Mouse (Mus musculus): ENCODE data around the gene Ehf. TPM values are rescaled to one million over a fixed set of nuclear protein-coding genes. Genes with fewer than 3 reads are reported as not detected.

The Ehf gene
- polyA plus RNA-seq, 1 experiment from 2014 or later = 5.0 TPM

GRCm38 (mm10) chr2:103293214-103293613, 9.9 kb downstream of the Ehf start:
- Histone ChIP-seq H3K9me3 (no peaks in the 10 kb centered on the region), H3K9ac (no peak overlapping the region), H3K4me3 (no peak overlapping the region), H3K27ac (no peak overlapping the region), H3K36me3 (no peaks in the 10 kb centered on the region), H3K27me3 (no peaks in the 10 kb centered on the region), H3K4me2 (no peak overlapping the region), H3K4me1 (peaks cover 19% of the 10 kb centered on the region)
- 38% methylated on average over 3 of the region's 3 CpGs for WGBS
- ATAC-seq (ENCODE audit: borderline replicate concordance, extremely low read depth, low FRiP score, low TSS enrichment) = no peak

GRCm38 (mm10) chr2:103290705-103291269, 12.3 kb downstream of the Ehf start:
- H3K4me3 ChIP-seq = no peak overlapping the region
- H3K36me3 ChIP-seq = no peaks in the 10 kb centered on the region
- no peak for ATAC-seq (ENCODE audit: borderline replicate concordance, extremely low read depth, low FRiP score, low TSS enrichment)
- no peak overlapping the region for H3K27ac ChIP-seq
- H3K9me3 ChIP-seq = no peaks in the 10 kb centered on the region
- WGBS = 59% methylated on average over 2 of the region's 2 CpGs
- H3K27me3 ChIP-seq = no peaks in the 10 kb centered on the region
- H3K9ac ChIP-seq = no peak overlapping the region
- no peak overlapping the region for H3K4me2 ChIP-seq
- H3K4me1 ChIP-seq = peaks cover 23% of the 10 kb centered on the region

- Histone ChIP-seq H3K27me3 (no peaks in the 10 kb centered on the region), H3K9me3 (no peaks in the 10 kb centered on the region), H3K27ac (no peak overlapping the region), H3K36me3 (no peaks in the 10 kb centered on the region), H3K9ac (no peak overlapping the region), H3K4me3 (no peak overlapping the region), H3K4me1 (peaks cover 24% of the 10 kb centered on the region), H3K4me2 (no peak overlapping the region)
- no peak for ATAC-seq (ENCODE audit: borderline replicate concordance, extremely low read depth, low FRiP score, low TSS enrichment)
- 86% methylated on average over 3 of the region's 3 CpGs for WGBS
These were observed 12.9 kb downstream of the Ehf start for GRCm38 (mm10) chr2:103290167-103290566.

GRCm38 (mm10) chr2:103289407-103289950, 13.6 kb downstream of the Ehf start:
- Histone ChIP-seq H3K27me3 (no peaks in the 10 kb centered on the region), H3K9me3 (no peaks in the 10 kb centered on the region), H3K4me3 (no peak overlapping the region), H3K4me1 (peaks cover 27% of the 10 kb centered on the region), H3K36me3 (no peaks in the 10 kb centered on the region), H3K27ac (0 out of 2 replicates have a peak overlapping the region, but pooled peaks have one; percentile 1), H3K4me2 (no peak overlapping the region), H3K9ac (no peak overlapping the region)
- no peak for ATAC-seq (ENCODE audit: borderline replicate concordance, extremely low read depth, low FRiP score, low TSS enrichment)
- WGBS = 52% methylated on average over 7 of the region's 7 CpGs

GRCm38 (mm10) chr2:103287716-103288115, 15.4 kb downstream of the Ehf start:
- Histone ChIP-seq H3K27ac (no peak overlapping the region), H3K9ac (no peak overlapping the region), H3K27me3 (no peaks in the 10 kb centered on the region), H3K4me2 (no peak overlapping the region), H3K36me3 (no peaks in the 10 kb centered on the region), H3K9me3 (no peaks in the 10 kb centered on the region), H3K4me1 (peaks cover 26% of the 10 kb centered on the region), H3K4me3 (no peak overlapping the region)
- whole genome bisulfite sequencing = 85% methylated on average over 5 of the region's 5 CpGs
- ATAC-seq (ENCODE audit: borderline replicate concordance, extremely low read depth, low FRiP score, low TSS enrichment) = no peak

- peak overlapping the region; percentile 91 for H3K27ac ChIP-seq
- H3K9me3 ChIP-seq = no peaks in the 10 kb centered on the region
- no peak overlapping the region for H3K4me3 ChIP-seq
- no peaks in the 10 kb centered on the region for H3K36me3 ChIP-seq
- no peaks in the 10 kb centered on the region for H3K27me3 ChIP-seq
- ATAC-seq (ENCODE audit: borderline replicate concordance, extremely low read depth, low FRiP score, low TSS enrichment) = peak; percentile 70; the same call in 1 of the 2 replicates
- WGBS = 26% methylated on average over 2 of the region's 2 CpGs
- H3K4me2 ChIP-seq = no peak overlapping the region
- H3K4me1 ChIP-seq = peaks cover 38% of the 10 kb centered on the region
- H3K9ac ChIP-seq = 0 out of 2 replicates have a peak overlapping the region, but pooled peaks have one; percentile 16
These were observed 17.5 kb downstream of the Ehf start for GRCm38 (mm10) chr2:103285561-103285960.

- Histone ChIP-seq H3K27me3 (no peaks in the 10 kb centered on the region), H3K4me1 (peaks cover 32% of the 10 kb centered on the region), H3K4me3 (no peak overlapping the region), H3K36me3 (no peaks in the 10 kb centered on the region), H3K27ac (peak overlapping the region; percentile 91), H3K9me3 (no peaks in the 10 kb centered on the region), H3K9ac (no peak overlapping the region), H3K4me2 (no peak overlapping the region)
- ATAC-seq (ENCODE audit: borderline replicate concordance, extremely low read depth, low FRiP score, low TSS enrichment) = no peak
- 39% methylated on average over 8 of the region's 8 CpGs for WGBS
These were observed 19.3 kb downstream of the Ehf start for GRCm38 (mm10) chr2:103283730-103284129.

GRCm38 (mm10) chr2:103282184-103282750, 20.8 kb downstream of the Ehf start:
- no peak overlapping the region for H3K4me2 ChIP-seq
- ATAC-seq (ENCODE audit: borderline replicate concordance, extremely low read depth, low FRiP score, low TSS enrichment) = no peak
- peak overlapping the region; percentile 41 for H3K27ac ChIP-seq

GRCm38 (mm10) chr2:103279927-103280326, 23.2 kb downstream of the Ehf start:
- WGBS = 83% methylated on average over 1 of the region's 1 CpGs
- no peaks in the 10 kb centered on the region for H3K9me3 ChIP-seq
- H3K9ac ChIP-seq = no peak overlapping the region
- no peak overlapping the region for H3K4me3 ChIP-seq
- H3K4me2 ChIP-seq = no peak overlapping the region
- peaks cover 25% of the 10 kb centered on the region for H3K4me1 ChIP-seq
- no peaks in the 10 kb centered on the region for H3K36me3 ChIP-seq
- H3K27ac ChIP-seq = no peak overlapping the region
- H3K27me3 ChIP-seq = no peaks in the 10 kb centered on the region
- ATAC-seq (ENCODE audit: borderline replicate concordance, extremely low read depth, low FRiP score, low TSS enrichment) = no peak

More at GRCm38 (mm10) chr2:103282184-103282750, 20.8 kb downstream of the Ehf start:
- Histone ChIP-seq H3K9ac (no peak overlapping the region), H3K36me3 (no peaks in the 10 kb centered on the region), H3K9me3 (no peaks in the 10 kb centered on the region), H3K27me3 (no peaks in the 10 kb centered on the region), H3K4me3 (no peak overlapping the region), H3K4me1 (peaks cover 32% of the 10 kb centered on the region)
- WGBS = 28% methylated on average over 8 of the region's 8 CpGs

GRCm38 (mm10) chr2:103278476-103278875, 24.6 kb downstream of the Ehf start:
- Histone ChIP-seq H3K36me3 (no peaks in the 10 kb centered on the region), H3K27me3 (no peaks in the 10 kb centered on the region), H3K9me3 (no peaks in the 10 kb centered on the region), H3K4me1 (peaks cover 13% of the 10 kb centered on the region), H3K4me2 (no peak overlapping the region), H3K27ac (no peak overlapping the region), H3K4me3 (no peak overlapping the region), H3K9ac (no peak overlapping the region)
- no peak for ATAC-seq (ENCODE audit: borderline replicate concordance, extremely low read depth, low FRiP score, low TSS enrichment)
- WGBS = 50% methylated on average over 1 of the region's 1 CpGs

GRCm38 (mm10) chr2:103277794-103278193, 25.3 kb downstream of the Ehf start:
- no peaks in the 10 kb centered on the region for H3K36me3 ChIP-seq
- H3K4me2 ChIP-seq = no peak overlapping the region
- no peaks in the 10 kb centered on the region for H3K27me3 ChIP-seq
- no peak overlapping the region for H3K4me3 ChIP-seq
- peaks cover 13% of the 10 kb centered on the region for H3K4me1 ChIP-seq
- no peak overlapping the region for H3K9ac ChIP-seq
- WGBS = 25% methylated on average over 1 of the region's 1 CpGs
- no peaks in the 10 kb centered on the region for H3K9me3 ChIP-seq
- no peak for ATAC-seq (ENCODE audit: borderline replicate concordance, extremely low read depth, low FRiP score, low TSS enrichment)
- H3K27ac ChIP-seq = no peak overlapping the region

GRCm38 (mm10) chr2:103275316-103275960, 27.6 kb downstream of the Ehf start:
- H3K4me1 ChIP-seq = no peaks in the 10 kb centered on the region
- 81% methylated on average over 6 of the region's 6 CpGs for WGBS
- no peak overlapping the region for H3K4me3 ChIP-seq
- no peak overlapping the region for H3K9ac ChIP-seq
- H3K27me3 ChIP-seq = no peaks in the 10 kb centered on the region
- H3K9me3 ChIP-seq = no peaks in the 10 kb centered on the region
- ATAC-seq (ENCODE audit: borderline replicate concordance, extremely low read depth, low FRiP score, low TSS enrichment) = no peak
- H3K27ac ChIP-seq = no peak overlapping the region
- no peaks in the 10 kb centered on the region for H3K36me3 ChIP-seq
- no peak overlapping the region for H3K4me2 ChIP-seq
